Mouse (Mus musculus): Measurements from ENCODE around the gene Rars2.

GRCm38 (mm10) chr4:34614630-34615094 lies at the start of gene Rars2, which contains the start of gene Orc3:
- TF ChIP-seq EP300 (IDR thresholded peaks at IDR 0.05; ENCODE audit: low read depth) (no peak), CTCF (IDR thresholded peaks at IDR 0.05; ENCODE audit: low read depth) (peak; percentile 47)

Data from liver, postnatal 0 days (tissue).